Mouse (Mus musculus) cortical plate, adult 2 months (tissue): ENCODE data around the gene Gm15056. TPM values are rescaled to one million over a fixed set of nuclear protein-coding genes. Genes with fewer than 3 reads are reported as not detected.

Experiments
- H3K27ac ChIP-seq: fragments of 200-500 bp; 2 replicates; pipeline ENCODE4 v1.5.1; 2012; ENCODE audit warnings: low read length, control low read depth, inconsistent platforms; ENCODE audit not compliant: insufficient read depth
- H3K4me1 ChIP-seq: fragments of 200-500 bp; 2 replicates; pipeline ENCODE4 v1.6.1; 2011; ENCODE audit warnings: low read length; ENCODE audit not compliant: control insufficient read depth, insufficient read depth
- H3K4me3 ChIP-seq: fragments of 200-500 bp; 2 replicates; pipeline ENCODE4 v1.5.1; 2011; ENCODE audit warnings: mild to moderate bottlenecking, low read length, control low read depth; ENCODE audit not compliant: insufficient read depth
- CTCF ChIP-seq: fragments of 200-500 bp; IDR thresholded peaks from 2 replicates; pipeline ENCODE4 v1.5.1; 2011; ENCODE audit warnings: mild to moderate bottlenecking, control low read depth, low read length; ENCODE audit not compliant: insufficient read depth; ENCODE audit errors: extremely low read depth
- POLR2A ChIP-seq: fragments of 200-500 bp; IDR thresholded peaks from 2 replicates; pipeline ENCODE4 v1.6.1; 2011; ENCODE audit warnings: mild to moderate bottlenecking, low read length, control low read depth; ENCODE audit not compliant: insufficient read depth; ENCODE audit errors: extremely low read depth
- polyA plus RNA-seq: library from polyadenylated mRNA; depleted of rRNA; stranded (reverse); fragments of >200 nt; gene quantifications from 2 replicates; pipeline ENCODE4 v1.2.3, GENCODE M21; 2012; rRNA removed

The Gm15056 gene
- not detected in 2 replicates for polyA plus RNA-seq

GRCm38 (mm10) chr8:20902527-20902926 lies at the start of gene Gm15056:
Gene Gm15056 (minus strand): TSS chr8:20902627.
- Histone ChIP-seq H3K4me1 (no peaks in the 10 kb centered on the region), H3K27ac (no peak within 1 kb of the TSS), H3K4me3 (no peak within 1 kb of the TSS)
- TF ChIP-seq POLR2A (no peak), CTCF (no peak)

GRCm38 (mm10) chr8:20944610-20945009 lies 42.2 kb upstream of the Gm15056 start, which contains the start of gene AY761185:
Gene AY761185 (minus strand): TSS chr8:20944710.
- TF ChIP-seq CTCF, result no peak
- no peak for TF ChIP-seq POLR2A
- no peaks in the 10 kb centered on the region for H3K4me1 ChIP-seq
- no peak within 1 kb of the TSS for H3K27ac ChIP-seq
- H3K4me3 ChIP-seq, result no peak within 1 kb of the TSS

- Histone ChIP-seq H3K4me1 (no peaks in the 10 kb centered on the region), H3K27ac (no peak within 1 kb of the TSS), H3K4me3 (no peak within 1 kb of the TSS)
- no peak for TF ChIP-seq CTCF
- TF ChIP-seq POLR2A, result no peak
These were observed 19.5 kb upstream of the Gm15056 start, which contains the start of gene Gm6040 for GRCm38 (mm10) chr8:20921971-20922370. Gene Gm6040 (minus strand): TSS chr8:20922071.

- H3K4me3 ChIP-seq, result no peak overlapping the region
- no peak overlapping the region for H3K27ac ChIP-seq
- H3K4me1 ChIP-seq, result no peaks in the 10 kb centered on the region
- TF ChIP-seq CTCF, result no peak
- TF ChIP-seq POLR2A, result no peak
These were observed 9.9 kb upstream of the Gm15056 start for GRCm38 (mm10) chr8:20912288-20912687.

- Histone ChIP-seq H3K4me3 (no peak overlapping the region), H3K27ac (no peak overlapping the region), H3K4me1 (no peaks in the 10 kb centered on the region)
- TF ChIP-seq POLR2A, result no peak
- TF ChIP-seq CTCF, result no peak
These were observed 5.8 kb upstream of the Gm15056 start for GRCm38 (mm10) chr8:20908256-20908655.

- Histone ChIP-seq H3K4me3 (no peak overlapping the region), H3K27ac (no peak overlapping the region), H3K4me1 (no peaks in the 10 kb centered on the region)
- TF ChIP-seq POLR2A (no peak), CTCF (no peak)
These were observed 4.7 kb upstream of the Gm15056 start for GRCm38 (mm10) chr8:20907119-20907518.

GRCm38 (mm10) chr8:20892369-20892768 lies 10.1 kb downstream of the Gm15056 start, which contains the start of gene Defb33:
Gene Defb33 (plus strand): TSS chr8:20892669.
- Histone ChIP-seq H3K4me1 (no peaks in the 10 kb centered on the region), H3K4me3 (no peak within 1 kb of the TSS), H3K27ac (no peak within 1 kb of the TSS)
- TF ChIP-seq CTCF (no peak), POLR2A (no peak)

- H3K27ac ChIP-seq, result no peak overlapping the region
- TF ChIP-seq CTCF, result no peak
- no peak for TF ChIP-seq POLR2A
- H3K4me3 ChIP-seq, result no peak overlapping the region
- no peaks in the 10 kb centered on the region for H3K4me1 ChIP-seq
These were observed 27.8 kb downstream of the Gm15056 start for GRCm38 (mm10) chr8:20874608-20875007.

Other genes with a start within 250 kb of the Gm15056 start
- not detected in 2 replicates for gene Defb33, start 10.0 kb downstream of the Gm15056 start, polyA plus RNA-seq
- not detected in 2 replicates for gene Gm6040, start 19.4 kb upstream of the Gm15056 start, polyA plus RNA-seq
- gene AY761185, start 42.1 kb upstream of the Gm15056 start, polyA plus RNA-seq, result not detected in 2 replicates
- not detected in 2 replicates for gene Defa21, start 122.9 kb upstream of the Gm15056 start, polyA plus RNA-seq
- not detected in 2 replicates for gene Defa23, start 152.4 kb upstream of the Gm15056 start, polyA plus RNA-seq
- gene Defa35, start 162.4 kb upstream of the Gm15056 start, polyA plus RNA-seq, result not detected in 2 replicates
- gene Defa25, start 181.8 kb upstream of the Gm15056 start, polyA plus RNA-seq, result not detected in 2 replicates
- gene Gm14851, start 193.4 kb upstream of the Gm15056 start, polyA plus RNA-seq, result not detected in 2 replicates
- gene Defa30, start 232.0 kb upstream of the Gm15056 start, polyA plus RNA-seq, result not detected in 2 replicates